Mouse (Mus musculus) hematopoietic multipotent progenitor cell, adult 10-12 weeks (in vitro differentiated cells): ENCODE results near the gene Dtymk. TPM values are rescaled to one million over a fixed set of nuclear protein-coding genes. Genes with fewer than 3 reads are reported as not detected.

Source experiments
- polyA plus RNA-seq: library from polyadenylated mRNA; stranded (reverse); fragments of >175 nt; gene quantifications from 2 replicates; pipeline ENCODE4 v1.2.3, GENCODE M21; 2012; ENCODE audit warnings: low replicate concordance

The Dtymk gene
- polyA plus RNA-seq, result 22.7 and 23.0 TPM in 2 replicates

GRCm38 (mm10) chr1:93801741-93802238 lies at the start of gene Dtymk:
Gene Dtymk, minus strand, starts transcription at chr1:93801934.

GRCm38 (mm10) chr1:93824609-93825008 lies 22.9 kb upstream of the Dtymk start, which contains the start of gene D2hgdh:
Gene D2hgdh, plus strand, starts transcription at chr1:93824909.

GRCm38 (mm10) chr1:93803556-93804507 lies 2.1 kb upstream of the Dtymk start, which contains the start of gene Ing5:
Gene Ing5, plus strand, starts transcription at chr1:93803965.

GRCm38 (mm10) chr1:93754573-93755290 lies 47.0 kb downstream of the Dtymk start, which contains the start of gene Thap4:
Gene Thap4, minus strand, starts transcription at chr1:93754864.

GRCm38 (mm10) chr1:93751290-93751689 lies 50.4 kb downstream of the Dtymk start, which contains the start of gene Atg4b:
Gene Atg4b, plus strand, starts transcription at chr1:93751500.

Other genes with a start within 250 kb of the Dtymk start
- gene Stk25, start 143.3 kb downstream of the Dtymk start, polyA plus RNA-seq, result 13.1 and 18.8 TPM in 2 replicates
- 0.53 and 1.9 TPM in 2 replicates for gene Bok, start 116.3 kb downstream of the Dtymk start, polyA plus RNA-seq
- gene Atg4b, start 50.4 kb downstream of the Dtymk start, polyA plus RNA-seq, result 3.5 and 5.5 TPM in 2 replicates
- gene Thap4, start 47.1 kb downstream of the Dtymk start, polyA plus RNA-seq, result 25.2 and 27.0 TPM in 2 replicates
- gene Ing5, start 2.0 kb upstream of the Dtymk start, polyA plus RNA-seq, result 0.73 and 3.6 TPM in 2 replicates
- gene D2hgdh, start 23.0 kb upstream of the Dtymk start, polyA plus RNA-seq, result 4.2 TPM in 2 replicates
- gene Gal3st2, start 59.4 kb upstream of the Dtymk start, polyA plus RNA-seq, result 0.08 TPM in 1 of 2 replicates, not detected in the other
- not detected in 2 replicates for gene Gal3st2b, start 116.4 kb upstream of the Dtymk start, polyA plus RNA-seq
- not detected in 2 replicates for gene Gal3st2c, start 188.6 kb upstream of the Dtymk start, polyA plus RNA-seq
- not detected in 2 replicates for gene Neu4, start 218.5 kb upstream of the Dtymk start, polyA plus RNA-seq